In the genomic region with DNA sequence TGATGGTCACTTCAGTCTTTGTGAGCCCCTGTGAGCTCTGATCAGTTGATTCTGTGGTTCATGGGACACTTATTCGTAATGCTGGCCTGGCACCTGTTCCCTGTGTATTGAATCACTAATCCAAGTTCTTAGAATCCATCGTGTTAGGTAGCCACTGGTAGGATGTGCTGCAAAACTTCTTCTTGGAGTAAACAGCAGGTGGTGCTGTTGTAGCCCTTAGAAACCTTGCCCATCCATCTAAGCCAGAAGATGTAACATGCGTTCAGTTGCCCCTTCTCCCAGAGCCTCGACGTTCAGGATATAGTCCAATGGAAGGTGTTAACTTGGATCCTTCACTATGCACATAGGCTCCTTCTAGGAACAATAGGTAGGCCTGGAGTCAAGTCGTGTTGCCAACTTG, we compare ENCODE assay signal across 8 mouse cellular contexts. TPM values are rescaled to one million over a fixed set of nuclear protein-coding genes. Genes with fewer than 3 reads are reported as not detected.
A peak's percentile ranks its signal among the peaks of the same experiment; 100 is the strongest.
DNase-seq lines count a peak whose midpoint lies in the region; ATAC-seq and TF ChIP-seq lines count a peak whose summit lies in the region.

No protein-coding gene starts in this region.

- H3K4me2 ChIP-seq in kidney, postnatal 0 days (ENCODE audit: low read length), result no peak overlapping the region
- no peak overlapping the region for H3K4me2 ChIP-seq in kidney, embryonic 14.5 days (replicated peaks; ENCODE audit: low read depth, low read length)
- H3K4me2 ChIP-seq in embryonic facial prominence, embryonic 12.5 days (replicated peaks), result 0 out of 2 replicates have a peak overlapping the region, but pooled peaks have one; percentile 85

- peaks cover 9% of the 10 kb centered on the region; the same call in 1 of the 2 replicates for H3K36me3 ChIP-seq in kidney, postnatal 0 days (ENCODE audit: insufficient read depth, low read length)
- peaks cover 3% of the 10 kb centered on the region; the same call in 1 of the 2 replicates for H3K36me3 ChIP-seq in kidney, embryonic 14.5 days (ENCODE audit: control insufficient read depth, insufficient read depth, low read length)
- peaks cover 8 to 12% of the 10 kb centered on the region in 2 experiments for H3K36me3 ChIP-seq in MEL (ENCODE audit: control insufficient read depth in 1 of 2, insufficient read depth in 2 of 2, low read length in 2 of 2)
- peaks cover 18% of the 10 kb centered on the region for H3K36me3 ChIP-seq in embryonic facial prominence, embryonic 12.5 days
- H3K36me3 ChIP-seq in heart, embryonic 10.5 days, result peaks cover 15% of the 10 kb centered on the region

- no peak overlapping the region for H3K4me3 ChIP-seq in kidney, postnatal 0 days (replicated peaks; ENCODE audit: low read depth, low read length)
- no peak overlapping the region for H3K4me3 ChIP-seq in kidney, embryonic 14.5 days (ENCODE audit: low read length)
- H3K4me3 ChIP-seq in MEL (ENCODE audit: control insufficient read depth in 1 of 2, insufficient read depth in 1 of 2, low read depth in 2 of 2, low read length in 2 of 2), result no peak overlapping the region
- H3K4me3 ChIP-seq in embryonic facial prominence, embryonic 12.5 days, result no peak overlapping the region
- H3K4me3 ChIP-seq in heart, embryonic 10.5 days, result no peak overlapping the region

- no peak overlapping the region for H3K9ac ChIP-seq in kidney, postnatal 0 days (ENCODE audit: low read depth, low read length)
- H3K9ac ChIP-seq in kidney, embryonic 14.5 days (ENCODE audit: low read depth, low read length), result no peak overlapping the region
- H3K9ac ChIP-seq in MEL (ENCODE audit: control insufficient read depth, low read depth, low read length, poor library complexity, severe bottlenecking), result no peak overlapping the region
- no peak overlapping the region for H3K9ac ChIP-seq in embryonic facial prominence, embryonic 12.5 days

- H3K27ac ChIP-seq in kidney, postnatal 0 days, result no peak overlapping the region
- H3K27ac ChIP-seq in kidney, embryonic 14.5 days (ENCODE audit: low read depth, low read length), result no peak overlapping the region
- H3K27ac ChIP-seq in MEL (ENCODE audit: control insufficient read depth, low read depth, low read length), result no peak overlapping the region
- no peak overlapping the region for H3K27ac ChIP-seq in embryonic facial prominence, embryonic 12.5 days
- no peak overlapping the region for H3K27ac ChIP-seq in heart, embryonic 10.5 days

- no peak for ATAC-seq in kidney, postnatal 0 days (replicated peaks; ENCODE audit: low FRiP score, low read depth)
- ATAC-seq in kidney, embryonic 14.5 days (ENCODE audit: low FRiP score, low TSS enrichment), result no peak
- no peak for ATAC-seq in embryonic facial prominence, embryonic 12.5 days (ENCODE audit: insufficient number of reproducible peaks, insufficient read depth, low FRiP score, low TSS enrichment)

- no peaks in the 10 kb centered on the region for H3K27me3 ChIP-seq in kidney, postnatal 0 days (ENCODE audit: insufficient read depth, low read length)
- no peaks in the 10 kb centered on the region for H3K27me3 ChIP-seq in kidney, embryonic 14.5 days (ENCODE audit: control insufficient read depth, insufficient read depth, low read length)
- no peaks in the 10 kb centered on the region for H3K27me3 ChIP-seq in MEL (ENCODE audit: control insufficient read depth in 1 of 2, insufficient read depth in 2 of 2, low read length in 2 of 2)
- H3K27me3 ChIP-seq in embryonic facial prominence, embryonic 12.5 days, result no peaks in the 10 kb centered on the region
- H3K27me3 ChIP-seq in heart, embryonic 10.5 days (ENCODE audit: insufficient read depth, poor library complexity, severe bottlenecking), result no peaks in the 10 kb centered on the region

- TF ChIP-seq EP300 in MEL (IDR thresholded peaks at IDR 0.05; ENCODE audit: low read depth in 1 of 2, low read length in 2 of 2), result no peak

- H3K4me1 ChIP-seq in kidney, postnatal 0 days (replicated peaks; ENCODE audit: insufficient read depth, low read length), result peaks cover 12% of the 10 kb centered on the region
- peaks cover 3% of the 10 kb centered on the region; the same call in 1 of the 2 replicates for H3K4me1 ChIP-seq in kidney, embryonic 14.5 days (ENCODE audit: control insufficient read depth, insufficient read depth, low read length)
- peaks cover 8 to 11% of the 10 kb centered on the region in 2 experiments; a peak in 3 of 4 replicates for H3K4me1 ChIP-seq in MEL (ENCODE audit: control insufficient read depth in 1 of 2, insufficient read depth in 2 of 2, low read length in 2 of 2)
- peaks cover 12% of the 10 kb centered on the region for H3K4me1 ChIP-seq in embryonic facial prominence, embryonic 12.5 days
- peaks cover 12% of the 10 kb centered on the region; the same call in 1 of the 2 replicates for H3K4me1 ChIP-seq in heart, embryonic 10.5 days

- TF ChIP-seq POLR2A in MEL (IDR thresholded peaks at IDR 0.05; ENCODE audit: control insufficient read depth in 1 of 2, insufficient read depth in 1 of 2, low read depth in 1 of 2, low read length in 2 of 2, poor library complexity in 1 of 2), result no peak

- H3K9me3 ChIP-seq in kidney, postnatal 0 days (replicated peaks; ENCODE audit: low read length), result no peaks in the 10 kb centered on the region
- no peaks in the 10 kb centered on the region for H3K9me3 ChIP-seq in kidney, embryonic 14.5 days (ENCODE audit: control insufficient read depth, low read length)
- no peaks in the 10 kb centered on the region for H3K9me3 ChIP-seq in MEL (replicated peaks; ENCODE audit: insufficient read depth, low read length)
- 0 out of 2 replicates have a peak, but pooled peaks cover 3% of the 10 kb centered on the region for H3K9me3 ChIP-seq in embryonic facial prominence, embryonic 12.5 days
- H3K9me3 ChIP-seq in heart, embryonic 10.5 days, result no peaks in the 10 kb centered on the region

- peak; percentile 66 for TF ChIP-seq CTCF in kidney, postnatal 0 days (IDR thresholded peaks at IDR 0.05; ENCODE audit: low read depth)
- TF ChIP-seq CTCF in MEL (IDR thresholded peaks at IDR 0.05 in 2 of 3, conservative IDR thresholded peaks at IDR 0.05 in 1 of 3; ENCODE audit: control insufficient read depth in 1 of 3, insufficient read depth in 1 of 3, low read depth in 2 of 3, low read length in 3 of 3, poor library complexity in 1 of 3, severe bottlenecking in 1 of 3), result peak; percentile 60 to 87 (median 86)

- H3K79me2 ChIP-seq in MEL (ENCODE audit: control insufficient read depth, insufficient read depth, low read length, poor library complexity), result peaks cover 34% of the 10 kb centered on the region

- WGBS in kidney, postnatal 0 days, result 82% methylated on average over 6 of the region's 6 CpGs
- 90% methylated on average over 6 of the region's 6 CpGs for WGBS in kidney, embryonic 14.5 days
- WGBS in embryonic facial prominence, embryonic 12.5 days, result 90% methylated on average over 6 of the region's 6 CpGs
- 84% methylated on average over 6 of the region's 6 CpGs for WGBS in heart, embryonic 10.5 days

- peak; percentile 72 for TF ChIP-seq RAD21 in MEL (IDR thresholded peaks at IDR 0.05; ENCODE audit: low read depth, low read length)

- DNase-seq in kidney, postnatal 0 days (ENCODE audit: low spot score), result peak; percentile 23
- peak; percentile 87 for DNase-seq in MEL (ENCODE audit: low read depth, low spot score)
- DNase-seq in natural killer cell, adult 2 months (ENCODE audit: low spot score in 2 of 2), result peak; percentile 9 to 39
- no peak for DNase-seq in heart, adult 9 months (ENCODE audit: low spot score in 2 of 2)
- no peak for DNase-seq in right cerebral cortex, adult 2 months (ENCODE audit: low spot score in 2 of 2)
- no peak for DNase-seq in heart, embryonic 10.5 days (ENCODE audit: low spot score)

TF ChIP-seq in MEL, 35 proteins besides CTCF, POLR2A, EP300 and RAD21 (continues in another document):
- TF ChIP-seq MAZ (IDR thresholded peaks at IDR 0.05; ENCODE audit: low read depth, low read length), result no peak
- 0 out of 2 replicates have a peak, but pooled peaks have one; percentile 3 for TF ChIP-seq HCFC1 (IDR thresholded peaks at IDR 0.05; ENCODE audit: low read depth, low read length)
- no peak; the same call in 1 of the 2 replicates for TF ChIP-seq ZC3H11A (IDR thresholded peaks at IDR 0.05; ENCODE audit: low read depth, low read length)
- TF ChIP-seq MAFK (IDR thresholded peaks at IDR 0.05; ENCODE audit: borderline replicate concordance, low read depth, low read length), result no peak
- no peak for TF ChIP-seq POLR2AphosphoS5 (IDR thresholded peaks at IDR 0.05; ENCODE audit: borderline replicate concordance, low read depth, low read length)
- TF ChIP-seq TBP (IDR thresholded peaks at IDR 0.05; ENCODE audit: low read depth, low read length), result 0 out of 2 replicates have a peak, but pooled peaks have one; percentile 22
- no peak for TF ChIP-seq KAT2A (conservative IDR thresholded peaks at IDR 0.05; ENCODE audit: low read depth, low read length)
- no peak for TF ChIP-seq UBTF (IDR thresholded peaks at IDR 0.05; ENCODE audit: borderline replicate concordance, insufficient read depth, low read depth, low read length)
- TF ChIP-seq USF1 (IDR thresholded peaks at IDR 0.05; ENCODE audit: low read depth, low read length), result no peak
- TF ChIP-seq TCF12 (IDR thresholded peaks at IDR 0.05; ENCODE audit: low read depth, low read length), result no peak
- TF ChIP-seq GATA1 (IDR thresholded peaks at IDR 0.05; ENCODE audit: low read depth, low read length), result no peak
- peak; percentile 81 for TF ChIP-seq SMC3 (IDR thresholded peaks at IDR 0.05; ENCODE audit: low read depth, low read length)
- no peak for TF ChIP-seq BHLHE40 (IDR thresholded peaks at IDR 0.05; ENCODE audit: borderline replicate concordance, low read depth, low read length)
- no peak for TF ChIP-seq CHD1 (IDR thresholded peaks at IDR 0.05; ENCODE audit: low read depth, low read length)

RNA-seq across cellular contexts. Expression of gene Zfp386, which starts 2.2 kb away (rescaled TPM):
- 47.0 and 47.5 TPM in 2 replicates for polyA plus RNA-seq in kidney, postnatal 0 days (2015; fragmentation: Nextera tagmentation; extraction: Ambion mirVana)
- 54.0 and 62.0 TPM in 2 replicates for polyA plus RNA-seq in kidney, embryonic 14.5 days (2014; fragmentation: Nextera tagmentation; extraction: Ambion mirVana)
- total RNA-seq in MEL (2012; rRNA removed), result 35.6 and 37.1 TPM in 2 replicates
- polyA plus RNA-seq in MEL (2012; ENCODE audit: insufficient read depth in 1 of 2, insufficient read length in 2 of 2, low read depth in 1 of 2, low replicate concordance in 2 of 2, missing spikeins in 1 of 2), result 10 to 100 TPM in 1 of 2 experiments, not detected in 1; 28.8 TPM
- polyA plus RNA-seq in embryonic facial prominence, embryonic 12.5 days (2016; fragmentation: Nextera tagmentation; extraction: Ambion mirVana), result 61.1 and 62.5 TPM in 2 replicates
- 32.0 and 37.4 TPM in 2 replicates for polyA plus RNA-seq in heart, embryonic 10.5 days (2016; fragmentation: Nextera tagmentation; extraction: Ambion mirVana)

RNA-seq across cellular contexts. Expression of gene Vipr2, which starts 27.8 kb away (rescaled TPM):
- polyA plus RNA-seq in kidney, postnatal 0 days (2015; fragmentation: Nextera tagmentation; extraction: Ambion mirVana), result 0.54 and 0.59 TPM in 2 replicates
- 1.4 TPM in 2 replicates for polyA plus RNA-seq in kidney, embryonic 14.5 days (2014; fragmentation: Nextera tagmentation; extraction: Ambion mirVana)
- total RNA-seq in MEL (2012; rRNA removed), result not detected in 2 replicates
- not detected for polyA plus RNA-seq in MEL (2012; ENCODE audit: insufficient read depth in 1 of 2, insufficient read length in 2 of 2, low read depth in 1 of 2, low replicate concordance in 2 of 2, missing spikeins in 1 of 2)
- 2.1 and 2.2 TPM in 2 replicates for polyA plus RNA-seq in embryonic facial prominence, embryonic 12.5 days (2016; fragmentation: Nextera tagmentation; extraction: Ambion mirVana)
- 0.55 and 1.8 TPM in 2 replicates for polyA plus RNA-seq in heart, embryonic 10.5 days (2016; fragmentation: Nextera tagmentation; extraction: Ambion mirVana)

Comparison
In these comparisons a context has a peak if more than half of its experiments do, and no peak if none do; other contexts are left out.
1. DNase-seq: peak in kidney, postnatal 0 days (single experiment), MEL (single experiment) and natural killer cell, adult 2 months (2 of 2); none in heart, adult 9 months (0 of 2), right cerebral cortex, adult 2 months (0 of 2) and heart, embryonic 10.5 days (single experiment).